Mouse (Mus musculus): Measurements from ENCODE around the gene Sh3tc1. TPM values are rescaled to one million over a fixed set of nuclear protein-coding genes. Genes with fewer than 3 reads are reported as not detected.

Gene Sh3tc1
- polyA plus RNA-seq, 1 experiment = 0.72 TPM

GRCm38 (mm10) chr5:35686336-35686735 lies 53.5 kb downstream of the Sh3tc1 start:
- no peaks in the 10 kb centered on the region for H3K36me3 ChIP-seq (ENCODE audit: control insufficient read depth, insufficient read depth, low read length)
- no peaks in the 10 kb centered on the region; the same call in 1 of the 2 replicates for H3K4me1 ChIP-seq (ENCODE audit: control insufficient read depth, insufficient read depth, low read length)
- H3K27me3 ChIP-seq (ENCODE audit: control insufficient read depth, insufficient read depth, low read length) = no peaks in the 10 kb centered on the region
- H3K4me3 ChIP-seq (ENCODE audit: control insufficient read depth, low read depth, low read length) = no peak overlapping the region
- no peak for TF ChIP-seq POLR2A (IDR thresholded peaks at IDR 0.05; ENCODE audit: control insufficient read depth, low read depth, low read length)
- no peak for TF ChIP-seq CTCF (IDR thresholded peaks at IDR 0.05; ENCODE audit: control insufficient read depth, insufficient read depth, insufficient replicate concordance, low read depth, low read length)
- H3K27ac ChIP-seq (ENCODE audit: control insufficient read depth, insufficient read depth, low read depth, low read length) = no peak overlapping the region

GRCm38 (mm10) chr5:35685079-35685478 lies 54.7 kb downstream of the Sh3tc1 start:
- Histone ChIP-seq H3K27me3 (ENCODE audit: control insufficient read depth, insufficient read depth, low read length) (no peaks in the 10 kb centered on the region), H3K36me3 (ENCODE audit: control insufficient read depth, insufficient read depth, low read length) (no peaks in the 10 kb centered on the region), H3K4me3 (ENCODE audit: control insufficient read depth, low read depth, low read length) (no peak overlapping the region), H3K4me1 (ENCODE audit: control insufficient read depth, insufficient read depth, low read length) (peaks cover 2% of the 10 kb centered on the region), H3K27ac (ENCODE audit: control insufficient read depth, insufficient read depth, low read depth, low read length) (no peak overlapping the region)
- TF ChIP-seq POLR2A (IDR thresholded peaks at IDR 0.05; ENCODE audit: control insufficient read depth, low read depth, low read length) (no peak), CTCF (IDR thresholded peaks at IDR 0.05; ENCODE audit: control insufficient read depth, insufficient read depth, insufficient replicate concordance, low read depth, low read length) (no peak)

- peaks cover 14% of the 10 kb centered on the region for H3K4me1 ChIP-seq (ENCODE audit: control insufficient read depth, insufficient read depth, low read length)
- no peaks in the 10 kb centered on the region for H3K27me3 ChIP-seq (ENCODE audit: control insufficient read depth, insufficient read depth, low read length)
- no peak overlapping the region for H3K4me3 ChIP-seq (ENCODE audit: control insufficient read depth, low read depth, low read length)
- peak; percentile 53; the same call in 1 of the 2 replicates for TF ChIP-seq CTCF (IDR thresholded peaks at IDR 0.05; ENCODE audit: control insufficient read depth, insufficient read depth, insufficient replicate concordance, low read depth, low read length)
- no peak for TF ChIP-seq POLR2A (IDR thresholded peaks at IDR 0.05; ENCODE audit: control insufficient read depth, low read depth, low read length)
- no peak overlapping the region for H3K27ac ChIP-seq (ENCODE audit: control insufficient read depth, insufficient read depth, low read depth, low read length)
- no peaks in the 10 kb centered on the region for H3K36me3 ChIP-seq (ENCODE audit: control insufficient read depth, insufficient read depth, low read length)
Observed at GRCm38 (mm10) chr5:35680958-35681357, 58.8 kb downstream of the Sh3tc1 start.

- Histone ChIP-seq H3K27me3 (ENCODE audit: control insufficient read depth, insufficient read depth, low read length) (no peaks in the 10 kb centered on the region), H3K4me3 (ENCODE audit: control insufficient read depth, low read depth, low read length) (peak within 1 kb of the TSS; percentile 64), H3K36me3 (ENCODE audit: control insufficient read depth, insufficient read depth, low read length) (no peaks in the 10 kb centered on the region), H3K4me1 (ENCODE audit: control insufficient read depth, insufficient read depth, low read length) (peaks cover 14% of the 10 kb centered on the region), H3K27ac (ENCODE audit: control insufficient read depth, insufficient read depth, low read depth, low read length) (peak within 1 kb of the TSS; percentile 41; the same call in 1 of the 2 replicates)
- no peak for TF ChIP-seq CTCF (IDR thresholded peaks at IDR 0.05; ENCODE audit: control insufficient read depth, insufficient read depth, insufficient replicate concordance, low read depth, low read length)
- TF ChIP-seq POLR2A (IDR thresholded peaks at IDR 0.05; ENCODE audit: control insufficient read depth, low read depth, low read length) = no peak
Observed at GRCm38 (mm10) chr5:35679256-35680155, 60.3 kb downstream of the Sh3tc1 start, which contains the start of gene Htra3. TSS of gene Htra3 (minus strand) at chr5:35679782.

GRCm38 (mm10) chr5:35676964-35677363 lies 62.8 kb downstream of the Sh3tc1 start:
- no peak for TF ChIP-seq POLR2A (IDR thresholded peaks at IDR 0.05; ENCODE audit: control insufficient read depth, low read depth, low read length)
- no peak for TF ChIP-seq CTCF (IDR thresholded peaks at IDR 0.05; ENCODE audit: control insufficient read depth, insufficient read depth, insufficient replicate concordance, low read depth, low read length)
- no peaks in the 10 kb centered on the region for H3K27me3 ChIP-seq (ENCODE audit: control insufficient read depth, insufficient read depth, low read length)
- H3K4me1 ChIP-seq (ENCODE audit: control insufficient read depth, insufficient read depth, low read length) = peaks cover 20% of the 10 kb centered on the region

GRCm38 (mm10) chr5:35674081-35674555 lies 65.7 kb downstream of the Sh3tc1 start:
- peak overlapping the region; percentile 50 for H3K27ac ChIP-seq (ENCODE audit: control insufficient read depth, insufficient read depth, low read depth, low read length)
- H3K4me3 ChIP-seq (ENCODE audit: control insufficient read depth, low read depth, low read length) = no peak overlapping the region
- peaks cover 11% of the 10 kb centered on the region for H3K4me1 ChIP-seq (ENCODE audit: control insufficient read depth, insufficient read depth, low read length)
- H3K27me3 ChIP-seq (ENCODE audit: control insufficient read depth, insufficient read depth, low read length) = no peaks in the 10 kb centered on the region
- no peaks in the 10 kb centered on the region for H3K36me3 ChIP-seq (ENCODE audit: control insufficient read depth, insufficient read depth, low read length)
- no peak for TF ChIP-seq POLR2A (IDR thresholded peaks at IDR 0.05; ENCODE audit: control insufficient read depth, low read depth, low read length)
- no peak for TF ChIP-seq CTCF (IDR thresholded peaks at IDR 0.05; ENCODE audit: control insufficient read depth, insufficient read depth, insufficient replicate concordance, low read depth, low read length)

More at GRCm38 (mm10) chr5:35676964-35677363, 62.8 kb downstream of the Sh3tc1 start:
- Histone ChIP-seq H3K4me3 (ENCODE audit: control insufficient read depth, low read depth, low read length) (no peak overlapping the region), H3K27ac (ENCODE audit: control insufficient read depth, insufficient read depth, low read depth, low read length) (no peak overlapping the region), H3K36me3 (ENCODE audit: control insufficient read depth, insufficient read depth, low read length) (no peaks in the 10 kb centered on the region)

- TF ChIP-seq CTCF (IDR thresholded peaks at IDR 0.05; ENCODE audit: control insufficient read depth, insufficient read depth, insufficient replicate concordance, low read depth, low read length) (no peak), POLR2A (IDR thresholded peaks at IDR 0.05; ENCODE audit: control insufficient read depth, low read depth, low read length) (no peak)
- no peak overlapping the region for H3K4me3 ChIP-seq (ENCODE audit: control insufficient read depth, low read depth, low read length)
- peaks cover 7% of the 10 kb centered on the region for H3K4me1 ChIP-seq (ENCODE audit: control insufficient read depth, insufficient read depth, low read length)
- peak overlapping the region; percentile 15 for H3K27ac ChIP-seq (ENCODE audit: control insufficient read depth, insufficient read depth, low read depth, low read length)
- H3K27me3 ChIP-seq (ENCODE audit: control insufficient read depth, insufficient read depth, low read length) = no peaks in the 10 kb centered on the region
- no peaks in the 10 kb centered on the region for H3K36me3 ChIP-seq (ENCODE audit: control insufficient read depth, insufficient read depth, low read length)
Observed at GRCm38 (mm10) chr5:35673086-35673485, 66.7 kb downstream of the Sh3tc1 start.
